Mouse (Mus musculus) cerebellum, adult 2 months (tissue): ENCODE results near the gene Manba.

ENCODE experiments used
- CTCF ChIP-seq: fragments of 200-500 bp; IDR thresholded peaks from 2 replicates; pipeline ENCODE4 v1.5.1; 2011; ENCODE audit warnings: low read depth, mild to moderate bottlenecking, control low read depth, low read length, moderate library complexity, borderline replicate concordance; ENCODE audit not compliant: insufficient read depth
- POLR2A ChIP-seq: fragments of 200-500 bp; IDR thresholded peaks from 2 replicates; pipeline ENCODE4 v1.6.1; 2011; ENCODE audit warnings: low read length, control low read depth, borderline replicate concordance; ENCODE audit not compliant: insufficient read depth

GRCm38 (mm10) chr3:135602731-135603130, 117.3 kb downstream of the Manba start:
- TF ChIP-seq POLR2A = no peak
- no peak for TF ChIP-seq CTCF
